Mouse (Mus musculus) E14TG2a.4 (cell line): ENCODE results near the gene Sele.

ENCODE experiments used
- CTCF ChIP-seq: conservative IDR thresholded peaks from 2 replicates; pipeline ENCODE4 v1.5.1; 2014; ENCODE audit warnings: low read length
- POU5F1 ChIP-seq: IDR thresholded peaks from 2 replicates; pipeline ENCODE4 v1.6.1; 2014; ENCODE audit warnings: low read length, borderline replicate concordance

GRCm38 (mm10) chr1:164001831-164002452, 46.1 kb upstream of the Sele start:
- TF ChIP-seq CTCF (no peak), POU5F1 (no peak)
